Mouse (Mus musculus): ENCODE measurements at regions not wholly inside any gene's neighbourhood (a gene's known extent, or its start where the extent isn't known, plus 50 kb on each side); places are given as distances from the start of the nearest gene placed in this dataset.
A peak's percentile ranks its signal among the peaks of the same experiment; 100 is the strongest.

GRCm38 (mm10) chr1:35851681-35852409, 216.4 kb upstream of the Hs6st1 start:
- DNase-seq (ENCODE audit: extremely low spot score in 1 of 2, low spot score in 1 of 2) = no peak

- no peak for DNase-seq (ENCODE audit: extremely low spot score in 1 of 2, low spot score in 1 of 2)
These were observed 215.2 kb upstream of the Hs6st1 start for GRCm38 (mm10) chr1:35853018-35853417.

- no peak for DNase-seq (ENCODE audit: extremely low spot score in 1 of 2, low spot score in 1 of 2)
These were observed 212.6 kb upstream of the Hs6st1 start for GRCm38 (mm10) chr1:35855650-35856049.

GRCm38 (mm10) chr1:35858342-35858741, 209.9 kb upstream of the Hs6st1 start:
- DNase-seq (ENCODE audit: extremely low spot score in 1 of 2, low spot score in 1 of 2) = no peak

GRCm38 (mm10) chr1:35860779-35861178, 207.4 kb upstream of the Hs6st1 start:
- no peak for DNase-seq (ENCODE audit: extremely low spot score in 1 of 2, low spot score in 1 of 2)

GRCm38 (mm10) chr1:35862196-35862595, 206.0 kb upstream of the Hs6st1 start:
- no peak for DNase-seq (ENCODE audit: extremely low spot score in 1 of 2, low spot score in 1 of 2)

- no peak for DNase-seq (ENCODE audit: extremely low spot score in 1 of 2, low spot score in 1 of 2)
These were observed 205.5 kb upstream of the Hs6st1 start for GRCm38 (mm10) chr1:35862661-35863060.

GRCm38 (mm10) chr1:35864246-35864645, 204.0 kb upstream of the Hs6st1 start:
- DNase-seq (ENCODE audit: extremely low spot score in 1 of 2, low spot score in 1 of 2) = peak; percentile 33 to 64

GRCm38 (mm10) chr1:35865263-35865662, 202.9 kb upstream of the Hs6st1 start:
- DNase-seq (ENCODE audit: extremely low spot score in 1 of 2, low spot score in 1 of 2) = no peak

- DNase-seq (ENCODE audit: extremely low spot score in 1 of 2, low spot score in 1 of 2) = no peak
These were observed 201.6 kb upstream of the Hs6st1 start for GRCm38 (mm10) chr1:35866643-35867042.

- peak; percentile 88 to 92 for DNase-seq (ENCODE audit: extremely low spot score in 1 of 2, low spot score in 1 of 2)
These were observed 198.6 kb upstream of the Hs6st1 start for GRCm38 (mm10) chr1:35869381-35870143.

GRCm38 (mm10) chr1:35870144-35870827, 197.9 kb upstream of the Hs6st1 start:
- DNase-seq (ENCODE audit: extremely low spot score in 1 of 2, low spot score in 1 of 2) = no peak

GRCm38 (mm10) chr1:35873038-35873437, 195.2 kb upstream of the Hs6st1 start:
- no peak for DNase-seq (ENCODE audit: extremely low spot score in 1 of 2, low spot score in 1 of 2)

- DNase-seq (ENCODE audit: extremely low spot score in 1 of 2, low spot score in 1 of 2) = no peak
These were observed 192.9 kb upstream of the Hs6st1 start for GRCm38 (mm10) chr1:35875210-35875811.

- no peak for DNase-seq (ENCODE audit: extremely low spot score in 1 of 2, low spot score in 1 of 2)
These were observed 189.8 kb upstream of the Hs6st1 start for GRCm38 (mm10) chr1:35878426-35878825.

- DNase-seq (ENCODE audit: extremely low spot score in 1 of 2, low spot score in 1 of 2) = peak; percentile 91
These were observed 188.7 kb upstream of the Hs6st1 start for GRCm38 (mm10) chr1:35879388-35880093.

GRCm38 (mm10) chr1:35880562-35881265, 187.5 kb upstream of the Hs6st1 start:
- DNase-seq (ENCODE audit: extremely low spot score in 1 of 2, low spot score in 1 of 2) = no peak

- no peak for DNase-seq (ENCODE audit: extremely low spot score in 1 of 2, low spot score in 1 of 2)
These were observed 186.7 kb upstream of the Hs6st1 start for GRCm38 (mm10) chr1:35881521-35881920.

- DNase-seq (ENCODE audit: extremely low spot score in 1 of 2, low spot score in 1 of 2) = peak in 1 of 2 experiments; percentile 36
These were observed 186.1 kb upstream of the Hs6st1 start for GRCm38 (mm10) chr1:35882101-35882500.
